In the genomic region with DNA sequence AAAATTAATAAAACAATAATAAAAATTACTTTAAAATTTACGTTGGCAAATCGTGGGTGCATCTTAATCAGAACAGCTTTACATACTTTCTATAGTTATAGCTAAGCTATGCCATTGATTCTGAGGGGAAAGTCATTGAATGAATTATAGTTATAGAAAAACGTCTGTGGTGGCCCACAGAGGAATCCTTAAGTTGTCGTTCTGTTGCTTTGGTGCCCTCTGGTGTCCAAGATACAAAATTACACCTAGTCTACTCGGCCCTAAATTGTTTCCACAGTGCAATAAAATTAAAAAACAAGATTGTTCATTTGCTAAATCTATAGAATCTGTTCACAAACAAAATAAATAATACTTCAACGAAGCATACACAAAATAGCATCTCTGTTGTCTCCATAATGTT, we compare ENCODE assay signal across 9 mouse cellular contexts. TPM values are rescaled to one million over a fixed set of nuclear protein-coding genes. Genes with fewer than 3 reads are reported as not detected.
DNase-seq lines count a peak whose midpoint lies in the region; ATAC-seq and TF ChIP-seq lines count a peak whose summit lies in the region.
"Had no signal": no experiment of that assay in that cellular context is flagged by ENCODE, and none has a peak within 500 bp of the region (broad histone marks: within the 10 kb centered on the region; RNA-seq: fewer than 3 reads in every experiment).

No protein-coding gene starts in this region.

- H3K4me1 ChIP-seq in forebrain, embryonic 13.5 days: no peaks in the 10 kb centered on the region
- H3K4me1 ChIP-seq in forebrain, embryonic 12.5 days: no peaks in the 10 kb centered on the region
- no peaks in the 10 kb centered on the region for H3K4me1 ChIP-seq in neural tube, embryonic 11.5 days (ENCODE audit: control insufficient read depth, insufficient read depth, low read length)
- H3K4me1 ChIP-seq in lung, postnatal 0 days (ENCODE audit: insufficient read depth, low read depth, low read length): no peaks in the 10 kb centered on the region

- 0 out of 2 replicates have a peak, but pooled peaks have one; percentile 34 for TF ChIP-seq EP300 in lung, postnatal 0 days (IDR thresholded peaks at IDR 0.05)

- ATAC-seq in forebrain, embryonic 13.5 days: peak; percentile 41; the same call in 1 of the 2 replicates
- no peak for ATAC-seq in forebrain, embryonic 12.5 days (ENCODE audit: low FRiP score)
- ATAC-seq in neural tube, embryonic 11.5 days (ENCODE audit: insufficient read depth, low FRiP score, low TSS enrichment): peak; percentile 48
- ATAC-seq in erythroblast, adult 5-6 weeks (replicated peaks; ENCODE audit: low FRiP score, poor library complexity, severe bottlenecking): peak; percentile 78
- no peak for ATAC-seq in lung, postnatal 0 days

- no peak overlapping the region for H3K4me3 ChIP-seq in forebrain, embryonic 13.5 days
- no peak overlapping the region for H3K4me3 ChIP-seq in forebrain, embryonic 12.5 days (replicated peaks)
- H3K4me3 ChIP-seq in neural tube, embryonic 11.5 days (ENCODE audit: low read depth, low read length): no peak overlapping the region
- no peak overlapping the region for H3K4me3 ChIP-seq in lung, postnatal 0 days (ENCODE audit: low read depth, low read length)

- no peaks in the 10 kb centered on the region for H3K36me3 ChIP-seq in forebrain, embryonic 13.5 days (ENCODE audit: poor library complexity, severe bottlenecking)
- no peaks in the 10 kb centered on the region for H3K36me3 ChIP-seq in forebrain, embryonic 12.5 days (replicated peaks)
- H3K36me3 ChIP-seq in neural tube, embryonic 11.5 days (ENCODE audit: control insufficient read depth, insufficient read depth, low read length): no peaks in the 10 kb centered on the region
- H3K36me3 ChIP-seq in lung, postnatal 0 days (ENCODE audit: insufficient read depth, low read length): no peaks in the 10 kb centered on the region

- no peaks in the 10 kb centered on the region for H3K9me3 ChIP-seq in forebrain, embryonic 13.5 days (replicated peaks)
- H3K9me3 ChIP-seq in forebrain, embryonic 12.5 days: no peaks in the 10 kb centered on the region
- no peaks in the 10 kb centered on the region for H3K9me3 ChIP-seq in neural tube, embryonic 11.5 days (ENCODE audit: control insufficient read depth, low read length)
- no peaks in the 10 kb centered on the region for H3K9me3 ChIP-seq in lung, postnatal 0 days (ENCODE audit: low read length)

- DNase-seq in neural tube, embryonic 11.5 days (ENCODE audit: low spot score): peak; percentile 53
- DNase-seq in neural tube, embryonic 10.5 days (ENCODE audit: extremely low spot score, low spot score): no peak
- DNase-seq in brain, adult 2 months (ENCODE audit: low read depth, low spot score): peak; percentile 72
- peak; percentile 82 for DNase-seq in lung, postnatal 0 days (ENCODE audit: low spot score)
- peak; percentile 33 for DNase-seq in telencephalon, adult 2 months (ENCODE audit: low read depth, low spot score)

- no peak overlapping the region for H3K27ac ChIP-seq in forebrain, embryonic 13.5 days
- no peak overlapping the region for H3K27ac ChIP-seq in forebrain, embryonic 12.5 days
- no peak overlapping the region for H3K27ac ChIP-seq in neural tube, embryonic 11.5 days (ENCODE audit: low read depth, low read length)
- H3K27ac ChIP-seq in lung, postnatal 0 days (ENCODE audit: low read length): no peak overlapping the region

- no peak overlapping the region for H3K4me2 ChIP-seq in forebrain, embryonic 13.5 days
- no peak overlapping the region for H3K4me2 ChIP-seq in forebrain, embryonic 12.5 days
- no peak overlapping the region for H3K4me2 ChIP-seq in neural tube, embryonic 11.5 days (ENCODE audit: low read depth)
- H3K4me2 ChIP-seq in lung, postnatal 0 days (replicated peaks; ENCODE audit: low read depth, low read length): no peak overlapping the region

- no peaks in the 10 kb centered on the region for H3K27me3 ChIP-seq in forebrain, embryonic 13.5 days
- H3K27me3 ChIP-seq in forebrain, embryonic 12.5 days: 0 out of 2 replicates have a peak, but pooled peaks cover 3% of the 10 kb centered on the region
- no peaks in the 10 kb centered on the region for H3K27me3 ChIP-seq in neural tube, embryonic 11.5 days (ENCODE audit: control insufficient read depth, insufficient read depth, low read length)
- no peaks in the 10 kb centered on the region for H3K27me3 ChIP-seq in lung, postnatal 0 days (replicated peaks; ENCODE audit: insufficient read depth, low read length)

- WGBS in forebrain, embryonic 13.5 days: 2% methylated on average over 6 of the region's 6 CpGs
- WGBS in forebrain, embryonic 12.5 days: 1% methylated on average over 6 of the region's 6 CpGs
- WGBS in neural tube, embryonic 11.5 days: 2% methylated on average over 6 of the region's 6 CpGs
- WGBS in lung, postnatal 0 days: 2% methylated on average over 6 of the region's 6 CpGs

- peak; percentile 82 for TF ChIP-seq CTCF in lung, postnatal 0 days (IDR thresholded peaks at IDR 0.05)

- H3K9ac ChIP-seq in forebrain, embryonic 13.5 days: no peak overlapping the region
- no peak overlapping the region for H3K9ac ChIP-seq in forebrain, embryonic 12.5 days
- no peak overlapping the region for H3K9ac ChIP-seq in neural tube, embryonic 11.5 days (ENCODE audit: low read length)
- no peak overlapping the region for H3K9ac ChIP-seq in lung, postnatal 0 days (replicated peaks; ENCODE audit: low read depth)

RNA-seq across cellular contexts. Expression of a gene that starts 17.3 kb away (rescaled TPM):
- not detected in 2 replicates for polyA plus RNA-seq in forebrain, embryonic 13.5 days (2015; fragmentation: Nextera tagmentation; extraction: Ambion mirVana)
- polyA plus RNA-seq in forebrain, embryonic 12.5 days (2016; fragmentation: Nextera tagmentation; extraction: Ambion mirVana): 0.11 TPM in 1 of 2 replicates, not detected in the other
- not detected in 2 replicates for polyA plus RNA-seq in neural tube, embryonic 11.5 days (2014; fragmentation: Nextera tagmentation; extraction: Ambion mirVana)
- total RNA-seq in erythroblast, adult 5-6 weeks (2015; ENCODE audit: low replicate concordance): not detected in 2 replicates
- not detected in 2 replicates for total RNA-seq in erythroblast, adult 5-6 weeks (2017; ENCODE audit: low replicate concordance)
- not detected in 2 replicates for polyA plus RNA-seq in lung, postnatal 0 days (2015; fragmentation: Nextera tagmentation; extraction: Ambion mirVana)
- polyA plus RNA-seq: large intestine, adult 2 months had no signal

RNA-seq across cellular contexts. Expression of a gene that starts 35.6 kb away (rescaled TPM):
- 6.3 and 6.7 TPM in 2 replicates for polyA plus RNA-seq in forebrain, embryonic 13.5 days (2015; fragmentation: Nextera tagmentation; extraction: Ambion mirVana)
- 5.5 and 8.9 TPM in 2 replicates for polyA plus RNA-seq in forebrain, embryonic 12.5 days (2016; fragmentation: Nextera tagmentation; extraction: Ambion mirVana)
- 16.8 and 18.2 TPM in 2 replicates for polyA plus RNA-seq in neural tube, embryonic 11.5 days (2014; fragmentation: Nextera tagmentation; extraction: Ambion mirVana)
- total RNA-seq in erythroblast, adult 5-6 weeks (2015; ENCODE audit: low replicate concordance): 6.3 and 10.2 TPM in 2 replicates
- 6.3 and 6.5 TPM in 2 replicates for total RNA-seq in erythroblast, adult 5-6 weeks (2017; ENCODE audit: low replicate concordance)
- polyA plus RNA-seq in lung, postnatal 0 days (2015; fragmentation: Nextera tagmentation; extraction: Ambion mirVana): 13.2 and 13.7 TPM in 2 replicates

RNA-seq across cellular contexts. Expression of a gene that starts 60.0 kb away (rescaled TPM):
- polyA plus RNA-seq in forebrain, embryonic 13.5 days (2015; fragmentation: Nextera tagmentation; extraction: Ambion mirVana): 7.7 and 9.2 TPM in 2 replicates
- 17.1 and 21.5 TPM in 2 replicates for polyA plus RNA-seq in forebrain, embryonic 12.5 days (2016; fragmentation: Nextera tagmentation; extraction: Ambion mirVana)
- polyA plus RNA-seq in neural tube, embryonic 11.5 days (2014; fragmentation: Nextera tagmentation; extraction: Ambion mirVana): 31.0 and 33.5 TPM in 2 replicates
- 14.8 and 18.8 TPM in 2 replicates for total RNA-seq in erythroblast, adult 5-6 weeks (2015; ENCODE audit: low replicate concordance)
- 25.9 and 28.1 TPM in 2 replicates for total RNA-seq in erythroblast, adult 5-6 weeks (2017; ENCODE audit: low replicate concordance)
- polyA plus RNA-seq in lung, postnatal 0 days (2015; fragmentation: Nextera tagmentation; extraction: Ambion mirVana): 18.0 and 21.2 TPM in 2 replicates

Comparison
In these comparisons a context has a peak if more than half of its experiments do, and no peak if none do; other contexts are left out.
1. ATAC-seq: peak in forebrain, embryonic 13.5 days (single experiment), neural tube, embryonic 11.5 days (single experiment) and erythroblast, adult 5-6 weeks (single experiment); none in forebrain, embryonic 12.5 days (single experiment) and lung, postnatal 0 days (single experiment).